ENCODE assay signal across 15 mouse cellular contexts in the genomic region with DNA sequence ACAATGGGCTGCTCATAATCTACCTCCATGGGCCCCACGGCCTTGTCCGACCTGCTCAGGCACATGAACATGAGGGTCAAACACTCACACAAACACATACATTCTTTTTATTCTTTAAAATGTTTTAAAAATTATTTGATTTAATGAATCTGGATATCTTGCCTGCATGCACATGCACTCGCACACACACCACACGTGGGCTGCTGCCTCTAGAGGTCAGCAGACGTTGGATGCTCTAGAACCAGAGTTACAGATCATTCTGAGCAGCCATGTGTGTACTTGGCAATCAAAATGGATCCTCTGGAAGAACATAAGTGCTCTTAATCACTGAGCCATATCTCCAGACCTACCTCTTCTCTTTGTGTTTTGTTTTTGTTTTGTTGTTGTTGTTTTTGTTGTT.
DNase-seq lines count a peak whose midpoint lies in the region; ATAC-seq and TF ChIP-seq lines count a peak whose summit lies in the region.
"Had no signal": no experiment of that assay in that cellular context is flagged by ENCODE, and none has a peak within 500 bp of the region (broad histone marks: within the 10 kb centered on the region; RNA-seq: fewer than 3 reads in every experiment).

No protein-coding gene starts in this region.

- H3K4me1 ChIP-seq in intestine, postnatal 0 days (replicated peaks; ENCODE audit: control insufficient read depth, insufficient read depth, low read length): no peaks in the 10 kb centered on the region
- no peaks in the 10 kb centered on the region for H3K4me1 ChIP-seq in intestine, embryonic 15.5 days (replicated peaks)
- H3K4me1 ChIP-seq: forebrain, embryonic 12.5 days; liver, embryonic 13.5 days had no signal

- no peak overlapping the region for H3K4me2 ChIP-seq in intestine, postnatal 0 days (replicated peaks; ENCODE audit: low read depth)
- H3K4me2 ChIP-seq in intestine, embryonic 15.5 days (replicated peaks): no peak overlapping the region
- H3K4me2 ChIP-seq: forebrain, embryonic 12.5 days; heart, embryonic 15.5 days; limb, embryonic 13.5 days; liver, embryonic 13.5 days had no signal

- H3K9me3 ChIP-seq in intestine, postnatal 0 days (ENCODE audit: control insufficient read depth): no peaks in the 10 kb centered on the region
- H3K9me3 ChIP-seq in intestine, embryonic 15.5 days: no peaks in the 10 kb centered on the region
- H3K9me3 ChIP-seq: forebrain, embryonic 12.5 days; heart, embryonic 15.5 days; limb, embryonic 13.5 days; liver, embryonic 13.5 days had no signal

- TF ChIP-seq CTCF in intestine, postnatal 0 days (IDR thresholded peaks at IDR 0.05; ENCODE audit: low read depth): 0 out of 2 replicates have a peak, but pooled peaks have one; percentile 13
- peak; percentile 54 for TF ChIP-seq CTCF in left cerebral cortex, adult 2 months (IDR thresholded peaks at IDR 0.05)

- no peaks in the 10 kb centered on the region for H3K27me3 ChIP-seq in intestine, postnatal 0 days (replicated peaks; ENCODE audit: control insufficient read depth, insufficient read depth, low read length)
- no peaks in the 10 kb centered on the region for H3K27me3 ChIP-seq in intestine, embryonic 15.5 days (replicated peaks)
- H3K27me3 ChIP-seq: forebrain, embryonic 12.5 days; heart, embryonic 15.5 days; limb, embryonic 13.5 days; liver, embryonic 13.5 days had no signal

- H3K9ac ChIP-seq in intestine, postnatal 0 days (ENCODE audit: low read depth, low read length): no peak overlapping the region
- H3K9ac ChIP-seq in intestine, embryonic 15.5 days: no peak overlapping the region
- H3K9ac ChIP-seq: forebrain, embryonic 12.5 days; heart, embryonic 15.5 days; limb, embryonic 13.5 days; liver, embryonic 13.5 days had no signal

- no peak for ATAC-seq in intestine, postnatal 0 days
- no peak for ATAC-seq in intestine, embryonic 15.5 days

- DNase-seq in cerebellum, postnatal 10 days: peak; percentile 42 to 43
- no peak for DNase-seq in cerebellum, adult 9-11 months
- no peak for DNase-seq in left cerebral cortex, adult 2 months (ENCODE audit: extremely low spot score in 1 of 2, low spot score in 2 of 2)
- DNase-seq in left cerebral cortex, postnatal 4 days: no peak
- DNase-seq in A20 (ENCODE audit: low read depth, low spot score): peak; percentile 13
- DNase-seq in retina, embryonic 14.5 days (ENCODE audit: low spot score): no peak
- DNase-seq: heart, adult 18-20 months; liver, embryonic 13.5 days; lung, postnatal 10 days; right cerebral cortex, postnatal 4 days had no signal

- H3K27ac ChIP-seq in intestine, postnatal 0 days (ENCODE audit: low read depth, low read length): no peak overlapping the region
- no peak overlapping the region for H3K27ac ChIP-seq in intestine, embryonic 15.5 days
- H3K27ac ChIP-seq in left cerebral cortex, adult 2 months: no peak overlapping the region
- H3K27ac ChIP-seq: forebrain, embryonic 12.5 days; heart, embryonic 15.5 days; limb, embryonic 13.5 days; liver, embryonic 13.5 days had no signal

- H3K4me3 ChIP-seq in intestine, postnatal 0 days (ENCODE audit: low read depth, low read length): no peak overlapping the region
- no peak overlapping the region for H3K4me3 ChIP-seq in intestine, embryonic 15.5 days (replicated peaks)
- H3K4me3 ChIP-seq in left cerebral cortex, adult 2 months: no peak overlapping the region
- H3K4me3 ChIP-seq: forebrain, embryonic 12.5 days; heart, embryonic 15.5 days; limb, embryonic 13.5 days; liver, embryonic 13.5 days had no signal

- H3K36me3 ChIP-seq in intestine, postnatal 0 days (ENCODE audit: control insufficient read depth, insufficient read depth): no peaks in the 10 kb centered on the region
- H3K36me3 ChIP-seq in intestine, embryonic 15.5 days: 0 out of 2 replicates have a peak, but pooled peaks cover 5% of the 10 kb centered on the region

- intact Hi-C loops in left cerebral cortex, adult 2 months (cut with DNase I): no loop called here
- intact Hi-C loops in left cerebral cortex, postnatal 4 days (cut with DNase I): no loop called here

- WGBS in intestine, postnatal 0 days: 86% methylated on average over 5 of the region's 5 CpGs
- 83% methylated on average over 5 of the region's 5 CpGs for WGBS in intestine, embryonic 15.5 days

Comparison
In these comparisons a context has a peak if more than half of its experiments do, and no peak if none do; other contexts are left out.
1. DNase-seq: peak in cerebellum, postnatal 10 days (2 of 2) and A20 (single experiment); none in cerebellum, adult 9-11 months (single experiment), left cerebral cortex, adult 2 months (0 of 2), left cerebral cortex, postnatal 4 days (single experiment) and retina, embryonic 14.5 days (single experiment).